Mouse (Mus musculus) spleen, postnatal 36 days (tissue): ENCODE measurements at regions not wholly inside any gene's neighbourhood (a gene's known extent, or its start where the extent isn't known, plus 50 kb on each side); places are given as distances from the start of the nearest gene placed in this dataset.

Source experiments
- DNase-seq, 2 experiments: peaks; one replicate each; pipeline ENCODE4 v3.0.0; 2022; ENCODE audit warnings: low spot score in 2 of 2, mixed read lengths in 1 of 2

DNA sequence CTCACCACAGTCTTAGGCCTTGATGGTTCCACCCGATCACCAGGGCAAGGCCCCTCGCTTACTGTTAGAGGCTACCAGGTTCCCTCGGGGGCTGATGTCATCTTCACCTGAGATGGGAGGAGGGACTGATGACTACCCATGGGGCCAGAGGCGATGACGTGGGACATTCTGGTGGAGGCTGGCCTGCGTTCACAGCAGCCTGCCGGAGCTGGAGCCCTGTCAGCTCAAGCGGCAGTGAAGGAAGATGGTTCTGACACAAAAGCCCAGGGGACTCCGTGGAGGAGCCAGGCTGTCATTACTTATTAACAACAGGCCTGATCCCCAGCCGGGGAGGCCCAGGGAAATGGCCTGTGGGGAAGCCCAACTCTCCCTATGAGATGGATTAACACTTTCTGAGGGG, 121.3 kb upstream of the Atp6ap2 start:
- DNase-seq, result no peak

DNA sequence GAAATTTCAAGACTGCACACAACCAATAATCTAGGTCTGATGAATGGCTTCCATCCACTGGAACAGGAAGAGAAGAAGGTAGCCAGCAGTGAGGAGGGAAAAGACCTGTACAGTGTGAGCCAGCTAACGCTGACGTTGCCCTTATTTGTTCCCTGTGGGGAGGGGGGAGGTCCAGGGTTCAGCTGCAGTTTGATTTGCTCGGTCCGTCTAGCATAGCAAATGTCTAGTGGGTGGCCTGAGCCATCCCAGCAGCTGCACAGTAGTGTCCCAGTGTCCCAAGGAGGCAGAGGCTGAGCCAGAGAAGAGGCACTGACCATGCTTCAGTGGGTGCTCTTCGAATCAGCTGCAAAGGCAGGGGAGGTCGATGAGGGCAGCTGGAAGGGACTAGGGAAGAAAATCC, 120.7 kb upstream of the Atp6ap2 start:
- DNase-seq, result no peak

DNA sequence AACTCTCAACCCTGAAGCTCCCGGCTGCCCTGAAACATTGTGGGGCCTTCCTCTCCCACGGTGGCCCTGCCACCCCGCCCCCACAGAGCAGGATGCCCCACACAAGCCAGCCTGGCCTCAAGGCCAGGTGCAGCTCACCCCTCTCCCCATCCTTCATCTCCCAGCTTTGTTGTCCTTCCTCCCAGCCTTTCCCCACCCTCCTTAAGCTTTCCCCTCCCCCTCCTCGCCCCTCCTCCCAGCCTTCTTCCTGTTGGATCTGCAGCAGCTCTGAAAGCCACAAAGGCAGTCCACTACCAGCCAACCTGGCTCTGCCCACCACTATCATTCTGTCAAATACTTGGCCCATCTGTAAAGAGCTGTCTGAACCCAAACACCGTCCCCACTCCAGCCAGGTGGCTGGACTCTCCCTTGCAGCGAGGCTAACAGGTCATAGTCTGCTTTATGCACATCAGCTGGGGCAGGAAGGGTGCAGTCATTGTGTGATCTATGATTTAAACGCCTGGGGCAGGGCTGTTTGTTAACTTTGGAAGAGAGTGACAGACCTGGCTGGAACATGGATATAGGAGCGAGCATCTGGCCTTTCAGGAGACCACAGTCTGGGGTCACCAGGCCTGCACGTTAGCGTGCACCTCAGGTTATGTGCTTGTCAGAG, 119.9 kb upstream of the Atp6ap2 start:
- no peak for DNase-seq

DNA sequence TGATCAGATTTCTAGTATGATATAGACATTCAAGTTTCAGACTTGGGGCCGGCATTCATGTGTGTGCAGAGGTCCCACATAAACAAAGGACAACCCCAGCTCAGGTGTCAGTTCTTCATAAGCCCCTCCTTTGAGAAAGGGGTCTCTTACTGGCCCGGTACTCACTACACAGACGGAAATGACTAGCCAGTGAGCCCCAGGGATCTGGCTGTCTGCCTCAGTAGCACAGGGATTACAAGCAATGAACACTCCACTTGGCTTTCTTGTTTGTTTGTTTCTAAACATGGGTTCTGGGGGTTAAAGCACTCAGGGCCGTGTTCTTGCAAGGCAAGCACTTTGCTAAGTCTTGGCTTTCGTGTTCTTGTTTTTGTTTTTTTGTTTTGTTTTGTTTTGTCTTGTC, 115.3 kb upstream of the Atp6ap2 start:
- no peak for DNase-seq

DNA sequence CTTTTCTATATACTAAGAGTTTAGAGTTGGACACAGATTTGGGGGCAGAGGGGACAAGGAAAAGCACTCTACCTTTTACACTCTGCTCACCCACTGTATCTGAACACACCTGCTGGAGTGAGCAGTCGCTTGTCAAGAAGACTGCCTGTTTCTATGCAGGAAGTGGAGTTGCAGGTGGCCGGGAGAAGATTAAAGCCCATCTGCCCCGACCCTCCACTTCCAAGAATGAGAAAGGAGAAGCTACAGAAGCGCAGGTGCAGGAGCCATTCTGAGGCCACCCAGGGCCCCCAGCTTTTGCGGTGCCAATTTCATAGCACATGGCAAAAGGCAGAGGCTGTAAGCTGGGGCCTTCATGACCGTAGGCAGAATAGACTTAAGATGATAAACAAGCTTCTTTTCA, 108.4 kb upstream of the Atp6ap2 start:
- DNase-seq, result no peak

DNA sequence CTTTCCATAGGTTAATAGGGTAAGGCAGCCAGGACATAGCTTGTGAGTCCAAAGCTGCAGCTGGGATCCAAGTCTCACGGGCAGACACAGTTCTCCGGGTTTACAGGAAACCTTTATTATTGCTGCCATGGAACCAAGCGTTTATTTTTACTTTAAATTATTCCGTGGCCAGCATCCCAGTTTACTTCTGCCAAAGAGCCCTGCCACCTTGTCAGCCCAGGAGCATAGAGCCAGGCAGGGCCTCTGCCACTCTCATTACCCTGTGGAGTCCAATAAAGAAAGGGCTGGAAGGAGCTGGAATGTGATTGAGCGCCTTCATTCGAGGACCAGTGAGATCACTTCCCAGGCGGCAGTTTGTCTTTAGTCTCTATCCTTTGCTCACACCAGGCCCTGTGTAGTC, 96.6 kb upstream of the Atp6ap2 start:
- no peak for DNase-seq

DNA sequence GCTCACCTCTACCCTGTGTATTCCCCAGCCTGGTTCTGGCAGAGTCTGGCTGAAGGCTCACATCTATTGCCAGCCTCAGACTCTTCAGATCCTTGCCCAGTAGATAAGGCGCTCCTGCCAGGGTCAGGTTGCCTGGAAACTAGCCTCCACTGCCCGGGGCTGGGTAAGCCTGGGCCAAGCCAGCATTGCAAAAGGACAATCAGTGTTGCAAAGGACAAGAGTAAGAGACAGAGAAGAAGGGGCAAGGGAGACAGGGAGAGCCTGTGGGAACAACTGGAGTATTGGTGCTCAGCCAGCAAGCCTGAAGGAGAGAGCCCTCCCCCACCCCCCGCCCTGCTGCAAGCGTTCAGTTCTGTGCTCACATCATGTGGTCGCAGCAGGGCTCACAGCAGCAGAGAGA, 94.4 kb upstream of the Atp6ap2 start:
- DNase-seq, result no peak

DNA sequence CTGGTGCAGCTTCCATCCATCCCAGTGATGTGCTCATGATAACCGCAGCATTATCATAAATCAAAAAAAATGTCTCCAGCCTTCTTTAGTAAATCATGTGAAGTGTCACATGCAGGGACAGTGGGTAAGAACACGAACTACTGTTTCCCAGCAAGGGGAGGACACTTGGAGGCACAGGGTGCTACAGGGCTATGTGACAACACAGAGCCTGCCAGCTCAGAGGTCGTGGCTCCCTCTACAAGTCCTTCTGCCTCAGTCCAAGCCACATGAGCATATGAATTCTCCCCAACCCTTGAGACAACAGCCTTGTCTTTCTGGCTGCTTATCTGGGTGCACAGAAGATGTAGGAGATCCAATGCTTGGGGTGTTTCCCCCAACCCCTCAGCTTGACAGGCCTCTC, 93.7 kb upstream of the Atp6ap2 start:
- no peak for DNase-seq

DNA sequence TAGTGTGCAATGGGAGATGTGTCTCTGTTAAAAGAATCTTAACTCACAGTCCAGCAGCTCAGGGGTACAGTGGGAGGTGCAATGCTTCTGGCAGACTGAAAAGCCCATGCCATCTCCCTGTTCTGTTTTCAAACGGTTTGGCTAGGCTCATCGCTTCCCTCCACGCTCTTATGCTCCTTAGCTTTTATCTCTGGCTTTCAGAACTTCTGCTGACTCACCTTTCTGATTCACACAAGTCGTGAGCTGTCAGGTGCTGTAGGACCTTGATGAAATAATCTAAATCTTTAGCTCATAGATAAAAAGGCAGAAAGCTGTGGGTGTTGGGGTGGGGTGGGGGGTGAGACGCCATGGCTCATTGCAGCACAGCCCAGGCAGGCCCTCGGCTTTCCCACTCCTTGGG, 93.1 kb upstream of the Atp6ap2 start:
- DNase-seq, result no peak

DNA sequence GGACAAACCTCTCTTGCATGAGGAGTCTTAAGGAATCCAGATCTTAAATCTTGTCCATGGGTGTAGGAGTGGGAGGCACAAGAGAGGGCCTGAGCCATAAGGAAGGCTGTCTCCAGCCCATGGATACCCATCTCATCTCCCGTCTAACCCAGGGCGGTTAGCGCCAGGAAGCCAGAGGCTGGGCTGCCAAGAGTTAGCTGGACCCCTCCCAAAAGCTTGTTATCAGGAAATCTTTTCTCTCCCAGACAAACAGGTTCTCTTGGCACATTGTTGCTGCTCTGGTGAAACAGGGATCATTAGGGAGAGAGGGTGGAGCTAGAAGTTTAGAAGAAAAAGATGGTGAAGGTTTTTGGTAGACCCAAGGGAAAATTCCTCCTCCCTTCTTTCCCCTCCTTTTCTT, 87.0 kb upstream of the Atp6ap2 start:
- DNase-seq, result no peak

DNA sequence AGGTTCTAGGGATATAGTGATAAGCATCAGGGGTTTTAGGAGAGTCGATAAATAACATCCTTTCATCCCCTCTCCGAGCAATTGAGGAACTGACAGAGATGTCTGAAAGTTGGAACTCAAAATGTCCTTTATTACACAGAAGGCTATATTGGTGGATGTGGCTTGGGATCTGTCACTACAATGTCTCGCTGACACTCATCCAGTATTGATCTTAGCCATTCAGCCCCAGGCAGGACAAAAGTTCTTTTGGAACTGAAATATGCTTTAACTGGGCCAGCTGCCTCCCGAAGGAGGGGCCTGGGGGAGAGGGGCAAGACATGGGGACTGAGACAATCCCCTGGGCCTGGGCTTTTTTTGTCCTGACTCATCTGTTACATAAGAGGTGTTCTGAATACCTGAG, 85.2 kb upstream of the Atp6ap2 start:
- DNase-seq, result no peak

DNA sequence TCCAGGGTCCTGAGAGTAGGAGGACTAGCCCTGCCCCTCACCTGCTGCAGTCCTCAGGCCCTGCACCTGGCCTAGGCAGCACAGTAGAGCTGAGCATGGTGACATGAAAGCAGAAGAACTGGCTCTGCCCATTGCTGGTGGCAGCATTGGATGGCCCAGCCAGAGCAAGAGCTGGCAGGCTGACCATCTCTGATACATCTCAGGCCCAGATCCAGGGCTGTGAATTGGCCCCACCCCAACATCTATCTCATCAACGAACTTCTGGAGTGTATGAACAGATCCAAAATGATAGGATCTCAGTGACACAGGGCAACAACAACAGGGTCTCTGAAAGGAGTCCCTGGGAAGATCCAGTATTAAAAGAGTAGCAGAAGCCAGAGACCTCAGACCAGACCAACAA, 84.0 kb upstream of the Atp6ap2 start:
- no peak for DNase-seq

DNA sequence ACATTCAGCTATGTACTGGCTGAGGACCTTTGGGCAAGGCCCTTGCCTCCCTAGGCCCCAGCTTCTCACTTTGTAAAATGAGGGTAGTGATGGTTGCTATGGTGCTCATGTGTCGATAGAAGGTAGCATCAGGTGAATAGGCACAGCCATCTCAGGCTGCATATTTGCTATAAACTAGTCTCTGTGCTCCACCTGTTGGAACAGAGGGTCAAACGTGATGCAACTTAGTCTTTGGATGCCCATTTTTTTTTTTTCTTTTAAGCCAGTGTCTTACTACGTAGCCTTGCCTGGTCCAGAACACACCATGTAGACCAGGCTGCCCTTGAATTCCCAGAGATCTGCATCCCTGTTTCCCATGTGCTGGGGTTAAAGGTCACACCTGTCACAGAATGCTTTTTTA, 76.5 kb upstream of the Atp6ap2 start:
- no peak for DNase-seq

DNA sequence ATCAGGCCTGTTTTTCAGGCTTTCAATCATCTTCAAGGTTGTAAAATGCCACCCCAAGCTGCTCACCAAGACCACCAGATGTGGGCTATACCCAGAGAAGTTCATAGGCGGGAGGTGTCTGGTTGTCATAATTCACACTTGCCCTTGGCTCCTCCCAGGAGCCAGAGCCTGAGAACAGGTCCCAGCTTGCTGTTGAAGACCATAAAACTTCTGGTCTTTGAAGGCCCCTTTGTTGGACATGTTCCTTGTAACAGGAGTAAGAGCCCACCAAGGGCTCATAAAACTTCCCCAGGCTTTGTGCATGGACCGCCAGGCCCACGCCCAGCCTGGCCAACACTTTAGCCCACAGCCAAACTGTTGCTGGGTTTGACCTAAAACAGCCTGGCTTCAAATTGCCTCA, 62.6 kb upstream of the Atp6ap2 start:
- no peak for DNase-seq

DNA sequence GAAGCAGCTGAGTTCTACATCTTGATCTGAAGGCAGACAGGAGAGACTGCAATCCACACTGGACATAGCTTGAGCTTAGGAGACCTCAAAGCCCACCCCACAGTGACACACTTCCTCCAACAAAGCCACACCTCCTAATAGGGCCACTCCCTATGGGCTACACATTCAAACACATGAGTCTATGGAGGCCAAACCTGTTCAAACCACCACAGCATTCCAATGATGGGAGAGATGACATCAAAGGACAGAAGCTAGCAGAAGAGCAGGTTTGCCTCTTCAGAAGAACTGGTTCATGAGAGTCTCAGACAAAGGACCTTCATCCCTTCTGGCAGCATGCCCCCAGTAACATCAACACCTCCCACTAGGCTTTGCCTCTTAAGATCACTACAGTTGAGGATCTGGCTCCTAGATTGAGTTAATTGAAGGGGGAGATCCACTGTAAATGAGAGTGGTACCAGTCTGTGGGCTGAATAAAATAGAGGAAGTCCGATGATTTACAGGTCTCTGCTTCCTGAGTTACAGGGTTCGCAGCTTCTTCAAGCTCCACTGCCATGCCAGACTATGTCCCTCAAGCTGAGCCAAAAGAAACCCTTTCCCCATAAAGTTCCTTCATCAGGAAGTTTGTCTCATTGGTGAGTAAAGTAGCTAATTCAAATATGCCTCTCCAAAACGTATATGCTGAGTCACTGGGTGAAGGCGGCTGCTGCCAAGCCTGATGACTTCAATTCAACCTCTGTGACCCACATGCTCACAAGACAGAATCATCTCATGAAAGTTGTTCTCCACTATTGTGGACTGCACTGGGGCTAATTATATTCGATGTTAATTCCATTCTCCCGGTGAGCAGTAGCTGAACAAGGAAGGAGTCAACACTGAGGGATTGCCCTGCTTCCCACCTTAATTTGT, 56.9 kb upstream of the Atp6ap2 start:
- no peak for DNase-seq
